Mouse (Mus musculus) liver, adult 2 months (tissue): ENCODE data around the gene 4933428G20Rik.

Experiments used
- CTCF ChIP-seq: fragments of 200-500 bp; IDR thresholded peaks from 2 replicates; pipeline ENCODE4 v1.5.1; 2011; ENCODE audit warnings: low read depth, low read length, control low read depth
- POLR2A ChIP-seq: fragments of 200-500 bp; IDR thresholded peaks from 2 replicates; pipeline ENCODE4 v1.6.1; 2011; ENCODE audit warnings: low read length, control low read depth; ENCODE audit not compliant: insufficient read depth; ENCODE audit errors: extremely low read depth

GRCm38 (mm10) chr11:97530069-97530468 lies 29.9 kb upstream of the 4933428G20Rik start:
- TF ChIP-seq POLR2A (no peak), CTCF (no peak)
